Mouse (Mus musculus) olfactory bulb, adult 2 months (tissue): Measurements from ENCODE around the gene Upp2. TPM values are rescaled to one million over a fixed set of nuclear protein-coding genes. Genes with fewer than 3 reads are reported as not detected.
A peak's percentile ranks its signal among the peaks of the same experiment; 100 is the strongest.

ENCODE experiments used
- H3K27ac ChIP-seq: fragments of 200-500 bp; 2 replicates; pipeline ENCODE4 v1.5.1; 2012; ENCODE audit warnings: low read depth, low read length; ENCODE audit not compliant: insufficient read depth
- H3K4me1 ChIP-seq: fragments of 200-500 bp; 2 replicates; pipeline ENCODE4 v1.6.1; 2012; ENCODE audit warnings: low read length; ENCODE audit not compliant: control insufficient read depth, insufficient read depth
- H3K4me3 ChIP-seq: fragments of 200-500 bp; 2 replicates; pipeline ENCODE4 v1.5.1; 2012; ENCODE audit warnings: mild to moderate bottlenecking, low read depth, low read length, moderate library complexity; ENCODE audit not compliant: insufficient read depth
- CTCF ChIP-seq: fragments of 200-500 bp; IDR thresholded peaks from 2 replicates; pipeline ENCODE4 v1.5.1; 2012; ENCODE audit warnings: low read depth, mild to moderate bottlenecking, low read length, moderate library complexity; ENCODE audit not compliant: insufficient read depth
- POLR2A ChIP-seq: fragments of 200-500 bp; IDR thresholded peaks from 2 replicates; pipeline ENCODE4 v1.6.1; 2012; ENCODE audit warnings: mild to moderate bottlenecking, low read depth, low read length, moderate library complexity; ENCODE audit not compliant: insufficient read depth
- WGBS: fragments of 180-500 bp; shearing (Covaris S2); methylation state at CpG from one replicate; pipeline ENCODE4 v1.1.7; 2018; 5-methylcytosine and 5-hydroxymethylcytosine counted together
- polyA plus RNA-seq: library from polyadenylated mRNA; stranded (reverse); fragments of >200 nt; gene quantifications from 2 replicates; pipeline ENCODE4 v1.2.4, GENCODE M21; 2012; ENCODE audit warnings: low replicate concordance; ENCODE audit not compliant: missing spikeins, insufficient read depth, insufficient read length

Gene Upp2
- polyA plus RNA-seq, 1 experiment, result not detected

- TF ChIP-seq POLR2A (no peak), CTCF (no peak)
- 31% methylated on average over 9 of the region's 9 CpGs for WGBS
- Histone ChIP-seq H3K4me1 (peaks cover 15% of the 10 kb centered on the region), H3K4me3 (no peak overlapping the region), H3K27ac (peak overlapping the region; percentile 56)
These were observed 28.3 kb downstream of the Upp2 start for GRCm38 (mm10) chr2:58595350-58595749.

GRCm38 (mm10) chr2:58596774-58597342, 29.8 kb downstream of the Upp2 start:
- TF ChIP-seq CTCF, result no peak
- TF ChIP-seq POLR2A, result no peak
- Histone ChIP-seq H3K27ac (peak overlapping the region; percentile 72), H3K4me3 (no peak overlapping the region), H3K4me1 (peaks cover 15% of the 10 kb centered on the region)
- WGBS, result 26% methylated on average over 17 of the region's 17 CpGs

- WGBS, result 82% methylated on average over 3 of the region's 3 CpGs
- no peak overlapping the region for H3K4me3 ChIP-seq
- H3K27ac ChIP-seq, result peak overlapping the region; percentile 72
- H3K4me1 ChIP-seq, result peaks cover 15% of the 10 kb centered on the region
- TF ChIP-seq CTCF (no peak), POLR2A (no peak)
These were observed 30.5 kb downstream of the Upp2 start for GRCm38 (mm10) chr2:58597556-58597955.

- no peak for TF ChIP-seq CTCF
- WGBS, result 97% methylated on average over 6 of the region's 6 CpGs
These were observed 32.5 kb downstream of the Upp2 start for GRCm38 (mm10) chr2:58599639-58600038.

GRCm38 (mm10) chr2:58601382-58601781, 34.3 kb downstream of the Upp2 start:
- H3K27ac ChIP-seq, result no peak overlapping the region
- peaks cover 10% of the 10 kb centered on the region for H3K4me1 ChIP-seq
- TF ChIP-seq CTCF (no peak), POLR2A (no peak)
- no peak overlapping the region for H3K4me3 ChIP-seq
- WGBS, result 81% methylated on average over 4 of the region's 4 CpGs

More at GRCm38 (mm10) chr2:58599639-58600038, 32.5 kb downstream of the Upp2 start:
- H3K4me3 ChIP-seq, result no peak overlapping the region
- H3K27ac ChIP-seq, result no peak overlapping the region
- H3K4me1 ChIP-seq, result peaks cover 15% of the 10 kb centered on the region

- TF ChIP-seq CTCF (no peak), POLR2A (no peak)
- WGBS, result 47% methylated on average over 3 of the region's 3 CpGs
- no peak overlapping the region for H3K4me3 ChIP-seq
These were observed 36.3 kb downstream of the Upp2 start for GRCm38 (mm10) chr2:58603379-58603778.

GRCm38 (mm10) chr2:58604791-58605190, 37.7 kb downstream of the Upp2 start:
- no peaks in the 10 kb centered on the region for H3K4me1 ChIP-seq
- 96% methylated on average over 3 of the region's 3 CpGs for WGBS
- TF ChIP-seq CTCF (no peak), POLR2A (no peak)
- H3K27ac ChIP-seq, result no peak overlapping the region
- no peak overlapping the region for H3K4me3 ChIP-seq

More at GRCm38 (mm10) chr2:58603379-58603778, 36.3 kb downstream of the Upp2 start:
- Histone ChIP-seq H3K27ac (no peak overlapping the region), H3K4me1 (no peaks in the 10 kb centered on the region)

- H3K4me1 ChIP-seq, result no peaks in the 10 kb centered on the region
- H3K27ac ChIP-seq, result no peak overlapping the region
- 91% methylated on average over 3 of the region's 3 CpGs for WGBS
- no peak overlapping the region for H3K4me3 ChIP-seq
- TF ChIP-seq POLR2A, result no peak
- no peak for TF ChIP-seq CTCF
These were observed 46.6 kb downstream of the Upp2 start for GRCm38 (mm10) chr2:58613720-58614119.

GRCm38 (mm10) chr2:58614851-58615250, 47.8 kb downstream of the Upp2 start:
- Histone ChIP-seq H3K4me1 (no peaks in the 10 kb centered on the region), H3K4me3 (no peak overlapping the region), H3K27ac (no peak overlapping the region)
- TF ChIP-seq POLR2A, result no peak
- no peak for TF ChIP-seq CTCF
- WGBS, result 97% methylated on average over 8 of the region's 8 CpGs

- Histone ChIP-seq H3K4me3 (no peak overlapping the region), H3K27ac (no peak overlapping the region), H3K4me1 (no peaks in the 10 kb centered on the region)
- no peak for TF ChIP-seq POLR2A
- no peak for TF ChIP-seq CTCF
- WGBS, result 90% methylated on average over 5 of the region's 5 CpGs
These were observed 48.7 kb downstream of the Upp2 start for GRCm38 (mm10) chr2:58615766-58616165.
